Mouse (Mus musculus) C2C12 (cell line): ENCODE results near the gene Misp. TPM values are rescaled to one million over a fixed set of nuclear protein-coding genes. Genes with fewer than 3 reads are reported as not detected.

ENCODE experiments used
- H3K27me3 ChIP-seq: one replicate; pipeline ENCODE4 v1.6.1; 2011; ENCODE audit not compliant: control insufficient read depth, insufficient read depth, insufficient read length
- H3K36me3 ChIP-seq: one replicate; pipeline ENCODE4 v1.6.1; 2011; ENCODE audit not compliant: control insufficient read depth, insufficient read depth
- H3K4me3 ChIP-seq: one replicate; pipeline ENCODE4 v1.5.1; 2011; ENCODE audit warnings: mild to moderate bottlenecking, control low read depth; ENCODE audit not compliant: poor library complexity, insufficient read depth, severe bottlenecking
- H3K79me2 ChIP-seq: one replicate; pipeline ENCODE4 v1.6.1; 2011; ENCODE audit not compliant: control insufficient read depth, insufficient read depth
- H3K79me3 ChIP-seq: one replicate; pipeline ENCODE4 v1.6.1; 2011; ENCODE audit warnings: low read depth, control low read depth
- H3ac ChIP-seq: one replicate; pipeline ENCODE3; 2011; ENCODE audit warnings: low read depth; ENCODE audit not compliant: control insufficient read depth, insufficient read length
- CEBPB ChIP-seq: IDR thresholded peaks from one replicate; pipeline ENCODE4 v1.6.1; 2011; ENCODE audit warnings: low read depth, mild to moderate bottlenecking, control low read depth, moderate library complexity
- CTCF ChIP-seq: IDR thresholded peaks from one replicate; pipeline ENCODE4 v1.5.1; 2011; ENCODE audit not compliant: control insufficient read depth, insufficient read depth, insufficient read length
- FOSL1 ChIP-seq: IDR thresholded peaks from one replicate; pipeline ENCODE4 v1.8.0; 2011; ENCODE audit warnings: mild to moderate bottlenecking, low read length; ENCODE audit not compliant: poor library complexity, insufficient read depth, severe bottlenecking
- MAX ChIP-seq: IDR thresholded peaks from one replicate; pipeline ENCODE4 v1.6.1; 2011; ENCODE audit warnings: mild to moderate bottlenecking, control low read depth
- MYOD1 ChIP-seq: IDR thresholded peaks from one replicate; pipeline ENCODE4 v1.6.1; 2011; ENCODE audit warnings: low read depth; ENCODE audit not compliant: control insufficient read depth, insufficient read length
- MYOG ChIP-seq: IDR thresholded peaks from one replicate; pipeline ENCODE4 v1.6.1; 2011; ENCODE audit not compliant: control insufficient read depth, insufficient read length; ENCODE audit errors: extremely low read depth
- USF1 ChIP-seq: IDR thresholded peaks from one replicate; pipeline ENCODE4 v1.6.1; 2011; ENCODE audit warnings: low read depth, mild to moderate bottlenecking, control low read depth, moderate library complexity
- polyA plus RNA-seq: library from polyadenylated mRNA; unstranded; fragments of >200 nt; fragmentation: generic; extraction: Trizol; gene quantifications from one replicate; pipeline ENCODE4 v1.2.1, GENCODE M21; 2012; ENCODE audit warnings: missing spikeins

Gene Misp
- polyA plus RNA-seq, 1 experiment = not detected

DNA sequence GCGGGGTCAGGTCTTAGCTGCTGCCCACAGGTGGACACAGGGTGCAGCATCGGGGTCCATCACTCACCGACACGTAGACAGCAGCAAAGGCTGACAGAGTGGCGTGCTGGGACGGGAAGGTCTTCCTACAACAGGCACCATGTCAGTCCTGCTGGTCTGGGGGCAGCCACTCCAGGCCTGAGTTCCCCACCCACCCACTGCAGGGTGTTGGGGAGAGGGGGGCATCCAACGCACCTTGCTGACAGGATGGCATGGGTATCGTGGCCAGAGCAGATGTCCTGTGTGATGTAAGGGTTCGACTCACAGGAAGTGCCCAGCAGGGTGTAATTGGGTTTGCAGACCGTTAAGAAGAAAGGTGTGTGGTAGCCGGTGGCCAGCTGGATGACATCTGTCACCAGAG, 45.8 kb downstream of the Misp start:
- peaks cover 34% of the 10 kb centered on the region for H3K36me3 ChIP-seq
- TF ChIP-seq MYOG = no peak
- no peak for TF ChIP-seq MAX
- TF ChIP-seq CTCF = no peak
- TF ChIP-seq USF1 = no peak
- TF ChIP-seq CEBPB = no peak
- no peak for TF ChIP-seq MYOD1
- TF ChIP-seq FOSL1 = no peak
- H3ac ChIP-seq = no peak overlapping the region
- H3K27me3 ChIP-seq = no peaks in the 10 kb centered on the region
- peaks cover 4% of the 10 kb centered on the region for H3K79me3 ChIP-seq
- peaks cover 11% of the 10 kb centered on the region for H3K79me2 ChIP-seq
- H3K4me3 ChIP-seq = no peak overlapping the region

DNA sequence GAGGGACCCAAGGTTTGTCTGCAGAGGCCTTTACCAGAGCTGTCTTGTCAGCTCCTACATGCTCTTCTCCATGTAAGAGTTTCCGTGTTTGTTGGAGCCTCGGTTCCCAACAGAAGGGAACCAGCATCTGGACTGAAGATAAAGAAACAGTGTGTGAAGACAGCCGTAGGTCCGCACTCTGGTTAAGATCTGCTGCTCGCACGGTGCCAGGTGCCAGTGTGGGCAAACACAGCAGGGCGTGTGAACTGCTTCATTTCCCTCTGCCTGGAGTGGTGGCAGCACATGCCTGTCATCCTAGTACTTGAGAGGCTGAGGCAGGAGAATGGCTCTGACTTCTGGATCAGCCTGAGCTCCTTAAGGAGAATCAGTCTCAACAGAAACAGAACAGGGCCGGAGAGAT, 51.1 kb downstream of the Misp start:
- TF ChIP-seq MYOG (no peak), USF1 (no peak), CTCF (no peak), FOSL1 (no peak), MYOD1 (no peak), CEBPB (no peak), MAX (no peak)

DNA sequence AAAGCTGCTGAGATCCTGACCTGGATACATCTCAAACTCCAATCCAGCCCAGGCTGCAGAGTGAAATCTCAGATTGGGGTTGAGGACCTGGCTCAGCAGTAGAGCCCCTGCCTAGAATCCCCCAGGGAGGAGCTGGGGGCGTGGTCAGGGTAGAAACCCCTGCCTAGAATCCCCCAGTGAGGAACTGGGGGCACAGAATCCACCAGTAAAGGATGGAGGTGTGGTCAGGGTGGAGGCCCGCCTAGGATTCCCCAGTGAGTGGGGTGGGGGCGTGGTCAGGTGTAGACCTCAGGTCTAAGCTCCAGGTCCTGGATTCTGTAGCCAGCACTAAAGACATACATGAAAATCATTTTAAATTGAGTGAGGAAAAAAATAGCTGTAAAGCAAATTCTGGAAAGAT, 52.1 kb downstream of the Misp start:
- no peak overlapping the region for H3K4me3 ChIP-seq
- H3ac ChIP-seq = no peak overlapping the region
- H3K36me3 ChIP-seq = no peaks in the 10 kb centered on the region
- no peaks in the 10 kb centered on the region for H3K79me2 ChIP-seq
- no peaks in the 10 kb centered on the region for H3K79me3 ChIP-seq
- no peaks in the 10 kb centered on the region for H3K27me3 ChIP-seq
- TF ChIP-seq USF1 = no peak
- no peak for TF ChIP-seq FOSL1
- TF ChIP-seq CEBPB = no peak
- TF ChIP-seq MYOD1 = no peak
- no peak for TF ChIP-seq MYOG
- no peak for TF ChIP-seq MAX
- no peak for TF ChIP-seq CTCF

More for the DNA sequence above, 51.1 kb downstream of the Misp start:
- no peaks in the 10 kb centered on the region for H3K79me2 ChIP-seq
- H3K36me3 ChIP-seq = no peaks in the 10 kb centered on the region
- H3ac ChIP-seq = no peak overlapping the region
- no peaks in the 10 kb centered on the region for H3K79me3 ChIP-seq
- H3K4me3 ChIP-seq = no peak overlapping the region
- no peaks in the 10 kb centered on the region for H3K27me3 ChIP-seq

- TF ChIP-seq MYOG (no peak), FOSL1 (no peak), CTCF (no peak), MYOD1 (no peak), USF1 (no peak), MAX (no peak), CEBPB (no peak)
- H3K4me3 ChIP-seq = no peak overlapping the region
- no peaks in the 10 kb centered on the region for H3K36me3 ChIP-seq
- H3K27me3 ChIP-seq = no peaks in the 10 kb centered on the region
- no peaks in the 10 kb centered on the region for H3K79me2 ChIP-seq
- H3K79me3 ChIP-seq = no peaks in the 10 kb centered on the region
- no peak overlapping the region for H3ac ChIP-seq
Observed at GRCm38 (mm10) chr10:79873313-79873712, 52.5 kb downstream of the Misp start.

DNA sequence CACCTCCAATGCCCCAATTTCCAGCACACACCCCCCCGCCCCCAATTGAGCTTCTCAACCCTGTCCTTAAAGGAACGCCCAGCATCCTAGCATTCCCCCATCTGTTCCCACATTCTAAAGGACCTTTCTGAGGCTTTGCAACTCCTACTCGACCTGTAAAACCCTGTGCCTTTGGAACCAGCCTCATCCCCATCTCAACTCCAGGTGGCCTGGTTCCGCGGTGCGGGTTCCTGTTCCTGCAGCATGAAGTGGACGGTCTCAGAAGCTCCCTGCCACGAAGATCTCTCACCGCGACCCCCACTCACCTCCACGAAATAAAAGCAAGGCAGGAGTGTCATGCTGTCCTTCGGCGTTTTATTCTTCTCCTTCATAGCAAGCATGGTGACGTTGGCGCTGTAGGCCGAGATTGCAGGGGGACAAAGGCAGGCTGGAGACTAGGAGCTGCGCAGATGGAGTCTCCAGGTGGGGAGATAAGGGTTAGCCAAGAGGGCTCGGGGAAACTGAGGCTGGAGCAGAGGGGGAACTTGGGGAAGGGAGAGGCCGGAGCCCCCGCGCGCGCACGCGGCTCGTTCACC, 53.0 kb downstream of the Misp start:
- Histone ChIP-seq H3ac (peak overlapping the region; percentile 66), H3K79me3 (no peaks in the 10 kb centered on the region), H3K79me2 (no peaks in the 10 kb centered on the region), H3K27me3 (no peaks in the 10 kb centered on the region), H3K36me3 (no peaks in the 10 kb centered on the region), H3K4me3 (peak overlapping the region; percentile 11)
- TF ChIP-seq MAX (no peak), USF1 (no peak), MYOD1 (no peak), CTCF (no peak), CEBPB (no peak), MYOG (no peak), FOSL1 (no peak)

- Histone ChIP-seq H3ac (peak within 1 kb of the TSS; percentile 66), H3K36me3 (no peaks in the 10 kb centered on the region), H3K4me3 (peak within 1 kb of the TSS; percentile 11), H3K79me3 (no peaks in the 10 kb centered on the region), H3K79me2 (no peaks in the 10 kb centered on the region), H3K27me3 (no peaks in the 10 kb centered on the region)
- TF ChIP-seq CEBPB = no peak
Observed at GRCm38 (mm10) chr10:79874290-79874862, 53.6 kb downstream of the Misp start, which contains the start of the genes Prtn3 and Plppr3. Prtn3 (plus strand) TSS chr10:79874476. Plppr3 (minus strand) TSS chr10:79874634.
